Mouse (Mus musculus) cerebellum, adult 11-12 months (tissue): ENCODE measurements at regions not wholly inside any gene's neighbourhood (a gene's known extent, or its start where the extent isn't known, plus 50 kb on each side); places are given as distances from the start of the nearest gene placed in this dataset.
A peak's percentile ranks its signal among the peaks of the same experiment; 100 is the strongest.

ENCODE experiments used
- DNase-seq: peaks from one replicate; pipeline ENCODE4 v3.0.0; 2022

GRCm38 (mm10) chr16:78156138-78156875 is 145.0 kb upstream of the Cxadr start:
- peak; percentile 22 for DNase-seq

- no peak for DNase-seq
These were observed 147.2 kb upstream of the Cxadr start for GRCm38 (mm10) chr16:78153899-78154605.

GRCm38 (mm10) chr16:78144146-78144545 is 157.1 kb upstream of the Cxadr start:
- DNase-seq, result no peak

GRCm38 (mm10) chr16:78135501-78135900 is 165.8 kb upstream of the Cxadr start:
- DNase-seq, result no peak

GRCm38 (mm10) chr16:78134531-78134930 is 166.8 kb upstream of the Cxadr start:
- no peak for DNase-seq

GRCm38 (mm10) chr16:78121668-78122067 is 179.6 kb upstream of the Cxadr start:
- no peak for DNase-seq

GRCm38 (mm10) chr16:78120346-78120899 is 180.9 kb upstream of the Cxadr start:
- peak; percentile 38 for DNase-seq

- DNase-seq, result no peak
These were observed 197.0 kb upstream of the Cxadr start for GRCm38 (mm10) chr16:78104246-78104645.

GRCm38 (mm10) chr16:78101415-78102326 is 199.6 kb upstream of the Cxadr start:
- no peak for DNase-seq

- DNase-seq, result no peak
These were observed 201.4 kb upstream of the Cxadr start for GRCm38 (mm10) chr16:78099842-78100241.

GRCm38 (mm10) chr16:78099114-78099513 is 202.2 kb upstream of the Cxadr start:
- no peak for DNase-seq

- no peak for DNase-seq
These were observed 202.7 kb upstream of the Cxadr start for GRCm38 (mm10) chr16:78098555-78098954.

GRCm38 (mm10) chr16:78096571-78096970 is 204.7 kb upstream of the Cxadr start:
- no peak for DNase-seq

- no peak for DNase-seq
These were observed 211.1 kb upstream of the Cxadr start for GRCm38 (mm10) chr16:78090155-78090554.

GRCm38 (mm10) chr16:78067532-78068118 is 233.7 kb upstream of the Cxadr start:
- DNase-seq, result no peak

- DNase-seq, result no peak
These were observed 240.8 kb upstream of the Cxadr start for GRCm38 (mm10) chr16:78060516-78060915.

GRCm38 (mm10) chr16:78057549-78057948 is 243.7 kb upstream of the Cxadr start:
- DNase-seq, result no peak

GRCm38 (mm10) chr16:78052133-78052532 is 249.2 kb upstream of the Cxadr start:
- no peak for DNase-seq

GRCm38 (mm10) chr16:78040149-78040920 is 261.0 kb upstream of the Cxadr start:
- no peak for DNase-seq

GRCm38 (mm10) chr16:78019605-78020285 is 281.5 kb upstream of the Cxadr start:
- DNase-seq, result no peak

- DNase-seq, result no peak
These were observed 285.9 kb upstream of the Cxadr start for GRCm38 (mm10) chr16:78015401-78015800.
